Mouse (Mus musculus) frontal cortex, postnatal 25 days (tissue): ENCODE data around the gene Ss18l1.

ENCODE experiments used
- DNase-seq, 2 experiments: peaks; one replicate each; pipeline ENCODE4 v3.0.0; 2022; ENCODE audit warnings: low spot score in 2 of 2

Gene Ss18l1

GRCm38 (mm10) chr2:180118661-180119438 is 76.5 kb downstream of the Ss18l1 start, which contains the start of gene Osbpl2:
Gene Osbpl2, plus strand, starts transcription at chr2:180119306.
- DNase-seq, result peak; percentile 98 to 100
